Comparison of ENCODE assay signal across 9 mouse cellular contexts in the genomic region with DNA sequence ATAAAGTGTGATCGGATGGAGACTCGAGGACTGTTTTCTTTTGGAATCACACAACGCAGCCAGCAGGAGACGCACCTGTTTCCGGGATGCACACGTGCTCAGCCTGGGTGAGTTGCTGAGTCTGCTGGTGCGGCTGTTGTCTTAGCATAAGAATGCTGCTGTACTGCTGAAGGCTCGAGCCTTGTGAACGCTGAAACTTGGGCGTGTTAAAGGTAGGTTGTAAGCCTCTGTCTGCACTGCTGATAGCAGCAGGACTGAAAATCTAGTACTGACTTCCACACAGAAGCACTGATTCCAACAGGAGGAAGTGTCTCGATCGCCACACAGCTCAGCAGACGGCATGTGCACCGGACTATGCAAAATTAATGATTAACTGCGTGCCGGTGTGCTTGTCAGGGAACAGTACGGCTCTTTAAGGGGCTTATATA.
DNase-seq lines count a peak whose midpoint lies in the region; ATAC-seq and TF ChIP-seq lines count a peak whose summit lies in the region.
"Had no signal": no experiment of that assay in that cellular context is flagged by ENCODE, and none has a peak within 500 bp of the region (broad histone marks: within the 10 kb centered on the region; RNA-seq: fewer than 3 reads in every experiment).

No protein-coding gene starts in this region.

- H3K4me1 ChIP-seq in heart, embryonic 14.5 days (ENCODE audit: control insufficient read depth in 2 of 2, insufficient read depth in 2 of 2, low read length in 2 of 2) = peaks cover 2 to 4% of the 10 kb centered on the region in 2 experiments; a peak in 3 of 4 replicates
- H3K4me1 ChIP-seq in heart, adult 2 months (ENCODE audit: control insufficient read depth, insufficient read depth, low read length) = no peaks in the 10 kb centered on the region
- no peaks in the 10 kb centered on the region for H3K4me1 ChIP-seq in cerebellum, adult 2 months (ENCODE audit: control insufficient read depth, insufficient read depth, low read length)
- no peaks in the 10 kb centered on the region for H3K4me1 ChIP-seq in hindbrain, embryonic 11.5 days (replicated peaks; ENCODE audit: control insufficient read depth, insufficient read depth, low read length)
- H3K4me1 ChIP-seq in midbrain, embryonic 12.5 days = peaks cover 14% of the 10 kb centered on the region; the same call in 1 of the 2 replicates

- H3K4me2 ChIP-seq in heart, embryonic 14.5 days (ENCODE audit: low read length) = peak overlapping the region; percentile 36
- H3K4me2 ChIP-seq in hindbrain, embryonic 11.5 days (replicated peaks; ENCODE audit: low read depth, low read length) = peak overlapping the region; percentile 31
- peak overlapping the region; percentile 42 for H3K4me2 ChIP-seq in midbrain, embryonic 12.5 days (replicated peaks)

- no peak for TF ChIP-seq EP300 in heart, adult 2 months (IDR thresholded peaks at IDR 0.05; ENCODE audit: insufficient read depth, low read depth, low read length)

- no peaks in the 10 kb centered on the region for H3K79me2 ChIP-seq in heart, adult 2 months (replicated peaks; ENCODE audit: control insufficient read depth, insufficient read depth, low read length)

- intact Hi-C loops in heart, adult 2 months (cut with DNase I) = no loop called here
- intact Hi-C loops in left cerebral cortex, adult 2 months (cut with DNase I) = no loop called here

- WGBS in heart, embryonic 14.5 days = 40% methylated on average over 17 of the region's 17 CpGs
- 54% methylated on average over 17 of the region's 17 CpGs for WGBS in heart, adult 2 months
- 8% methylated on average over 17 of the region's 17 CpGs for WGBS in cerebellum, adult 2 months
- WGBS in hindbrain, embryonic 11.5 days = 31% methylated on average over 17 of the region's 17 CpGs
- 34% methylated on average over 17 of the region's 17 CpGs for WGBS in midbrain, embryonic 12.5 days

- no peaks in the 10 kb centered on the region for H3K36me3 ChIP-seq in heart, embryonic 14.5 days (ENCODE audit: control insufficient read depth, insufficient read depth, low read length)
- H3K36me3 ChIP-seq in heart, adult 2 months (ENCODE audit: control insufficient read depth, insufficient read depth, low read length) = no peaks in the 10 kb centered on the region
- no peaks in the 10 kb centered on the region for H3K36me3 ChIP-seq in hindbrain, embryonic 11.5 days (ENCODE audit: control insufficient read depth, insufficient read depth, low read length)
- H3K36me3 ChIP-seq in midbrain, embryonic 12.5 days = no peaks in the 10 kb centered on the region

- no peaks in the 10 kb centered on the region for H3K9me3 ChIP-seq in heart, embryonic 14.5 days (ENCODE audit: control insufficient read depth, low read length)
- H3K9me3 ChIP-seq in hindbrain, embryonic 11.5 days (ENCODE audit: control insufficient read depth, low read length) = no peaks in the 10 kb centered on the region
- H3K9me3 ChIP-seq in midbrain, embryonic 12.5 days = no peaks in the 10 kb centered on the region

- TF ChIP-seq CTCF in heart, adult 2 months (IDR thresholded peaks at IDR 0.05) = no peak
- TF ChIP-seq CTCF in cerebellum, adult 2 months (IDR thresholded peaks at IDR 0.05; ENCODE audit: borderline replicate concordance, insufficient read depth, low read depth, low read length) = no peak
- TF ChIP-seq CTCF in left cerebral cortex, adult 2 months (IDR thresholded peaks at IDR 0.05) = peak; percentile 4; the same call in 1 of the 2 replicates

- ATAC-seq in heart, embryonic 14.5 days (ENCODE audit: insufficient number of reproducible peaks, insufficient read depth, low FRiP score, low read depth) = no peak
- peak; percentile 68; the same call in 1 of the 2 replicates for ATAC-seq in hindbrain, embryonic 11.5 days (ENCODE audit: low FRiP score)
- ATAC-seq in midbrain, embryonic 12.5 days (ENCODE audit: low FRiP score, low read depth) = peak; percentile 38; the same call in 1 of the 2 replicates

- DNase-seq in heart, adult 2 months = no peak
- DNase-seq in cerebellum, adult 2 months = peak; percentile 19 to 23
- peak; percentile 29 for DNase-seq in hindbrain, embryonic 11.5 days (ENCODE audit: low spot score)
- peak in 1 of 2 experiments; percentile 14 for DNase-seq in left cerebral cortex, adult 2 months (ENCODE audit: extremely low spot score in 1 of 2, low spot score in 2 of 2)
- DNase-seq in thymus, postnatal 36 days = peak; percentile 16 to 19
- no peak for DNase-seq in spleen, postnatal 4 days (ENCODE audit: low spot score in 2 of 2)

- no peak for TF ChIP-seq POLR2A in heart, adult 2 months (IDR thresholded peaks at IDR 0.05; ENCODE audit: insufficient read depth, low read depth, low read length)
- TF ChIP-seq POLR2A in cerebellum, adult 2 months (IDR thresholded peaks at IDR 0.05; ENCODE audit: borderline replicate concordance, insufficient read depth, low read length) = no peak

- H3K27ac ChIP-seq in heart, embryonic 14.5 days (replicated peaks in 1 of 2; ENCODE audit: control insufficient read depth in 1 of 2, insufficient read depth in 1 of 2, low read depth in 2 of 2, low read length in 2 of 2) = no peak overlapping the region
- no peak overlapping the region for H3K27ac ChIP-seq in heart, adult 2 months
- no peak overlapping the region for H3K27ac ChIP-seq in cerebellum, adult 2 months (ENCODE audit: insufficient read depth, low read length)
- no peak overlapping the region for H3K27ac ChIP-seq in hindbrain, embryonic 11.5 days (ENCODE audit: low read depth, low read length)
- no peak overlapping the region for H3K27ac ChIP-seq in left cerebral cortex, adult 2 months
- no peak overlapping the region for H3K27ac ChIP-seq in midbrain, embryonic 12.5 days (replicated peaks)

- H3K9ac ChIP-seq in heart, embryonic 14.5 days (ENCODE audit: low read length) = no peak overlapping the region
- no peak overlapping the region for H3K9ac ChIP-seq in heart, adult 2 months (ENCODE audit: low read depth, low read length)
- no peak overlapping the region for H3K9ac ChIP-seq in hindbrain, embryonic 11.5 days (ENCODE audit: low read depth, low read length)
- no peak overlapping the region for H3K9ac ChIP-seq in midbrain, embryonic 12.5 days (replicated peaks)

- H3K4me3 ChIP-seq in heart, embryonic 14.5 days (ENCODE audit: control insufficient read depth in 1 of 2, insufficient read depth in 1 of 2, low read depth in 1 of 2, low read length in 2 of 2) = no peak overlapping the region
- H3K4me3 ChIP-seq in heart, adult 2 months = no peak overlapping the region
- no peak overlapping the region for H3K4me3 ChIP-seq in cerebellum, adult 2 months (replicated peaks; ENCODE audit: insufficient read depth, low read depth, low read length)
- no peak overlapping the region for H3K4me3 ChIP-seq in hindbrain, embryonic 11.5 days (ENCODE audit: low read depth, low read length)
- H3K4me3 ChIP-seq in left cerebral cortex, adult 2 months = peak overlapping the region; percentile 26
- H3K4me3 ChIP-seq in midbrain, embryonic 12.5 days = no peak overlapping the region

- no peaks in the 10 kb centered on the region for H3K27me3 ChIP-seq in heart, embryonic 14.5 days (ENCODE audit: control insufficient read depth, insufficient read depth, low read length)
- no peaks in the 10 kb centered on the region for H3K27me3 ChIP-seq in heart, adult 2 months (ENCODE audit: control insufficient read depth, insufficient read depth, low read length)
- no peaks in the 10 kb centered on the region for H3K27me3 ChIP-seq in cerebellum, adult 2 months (ENCODE audit: control insufficient read depth, insufficient read depth, low read length)
- no peaks in the 10 kb centered on the region for H3K27me3 ChIP-seq in hindbrain, embryonic 11.5 days (ENCODE audit: control insufficient read depth, insufficient read depth, low read length)
- H3K27me3 ChIP-seq in midbrain, embryonic 12.5 days = peaks cover 8% of the 10 kb centered on the region; the same call in 1 of the 2 replicates
- H3K27me3 ChIP-seq: CH12.LX had no signal

Comparison
In these comparisons a context has a peak if more than half of its experiments do, and no peak if none do; other contexts are left out.
1. DNase-seq: peak in cerebellum, adult 2 months (2 of 2), hindbrain, embryonic 11.5 days (single experiment) and thymus, postnatal 36 days (2 of 2); none in heart, adult 2 months (0 of 2) and spleen, postnatal 4 days (0 of 2).
2. Peak in every context shown above with its lines, with median percentiles within 50 percentile points of each other: H3K4me2 ChIP-seq.